Mouse (Mus musculus) ovary, postnatal 10 days (tissue): ENCODE measurements around the gene Slc38a2.

ENCODE experiments used
- DNase-seq: peaks from one replicate; pipeline ENCODE4 v3.0.0; 2022; ENCODE audit warnings: low spot score

The Slc38a2 gene

DNA sequence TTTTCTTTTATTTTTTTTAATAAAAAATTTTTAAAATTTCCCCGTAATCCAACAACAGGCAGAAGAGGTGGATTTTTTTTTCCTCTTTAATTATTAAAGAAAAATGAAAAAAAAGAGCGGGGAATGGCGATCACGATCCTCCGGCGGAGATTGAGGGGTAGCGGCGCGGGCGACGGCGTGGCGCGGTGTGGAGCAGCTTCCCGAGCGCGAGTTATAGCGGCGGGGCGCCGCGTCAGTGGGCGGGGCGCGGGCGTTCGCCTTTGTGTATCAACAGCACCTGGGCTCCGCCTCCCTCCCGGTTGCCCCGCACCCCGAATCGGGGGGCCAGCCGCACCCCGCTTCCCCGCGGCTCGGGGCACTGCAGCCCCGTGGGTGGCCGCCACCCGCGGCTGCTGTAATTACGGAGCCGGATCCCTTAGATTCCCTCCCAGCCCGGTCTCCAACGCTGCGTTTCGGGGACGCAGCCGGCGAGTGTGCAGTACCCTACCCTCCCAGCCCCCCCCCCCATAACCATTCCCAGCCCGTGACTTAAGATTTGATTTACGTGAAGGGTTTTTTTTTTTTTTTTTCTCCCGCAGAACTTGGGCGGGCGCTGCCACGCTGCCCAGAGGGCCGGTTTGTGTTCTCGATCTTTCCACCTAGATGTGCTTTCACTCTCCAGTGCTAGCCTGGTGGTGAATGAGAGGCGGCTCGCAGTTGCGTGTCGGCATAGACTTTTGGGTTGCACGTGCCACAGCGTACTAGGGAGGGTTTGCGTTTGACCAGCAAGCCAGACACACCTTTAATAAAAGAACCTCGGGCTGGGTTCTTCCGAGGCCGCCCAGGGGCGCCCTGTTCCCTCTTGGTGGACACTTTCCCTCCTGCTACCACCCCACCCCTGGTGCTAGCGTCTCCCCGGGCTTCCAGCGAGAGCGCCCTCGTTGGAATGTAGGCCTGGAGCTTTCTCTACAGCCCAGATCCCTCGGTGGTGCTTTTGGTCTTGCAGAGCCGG, at the start of gene Slc38a2:
Gene Slc38a2, minus strand, starts transcription at position 210 of the 991 bp plus-strand sequence.
- peak; percentile 89 for DNase-seq

DNA sequence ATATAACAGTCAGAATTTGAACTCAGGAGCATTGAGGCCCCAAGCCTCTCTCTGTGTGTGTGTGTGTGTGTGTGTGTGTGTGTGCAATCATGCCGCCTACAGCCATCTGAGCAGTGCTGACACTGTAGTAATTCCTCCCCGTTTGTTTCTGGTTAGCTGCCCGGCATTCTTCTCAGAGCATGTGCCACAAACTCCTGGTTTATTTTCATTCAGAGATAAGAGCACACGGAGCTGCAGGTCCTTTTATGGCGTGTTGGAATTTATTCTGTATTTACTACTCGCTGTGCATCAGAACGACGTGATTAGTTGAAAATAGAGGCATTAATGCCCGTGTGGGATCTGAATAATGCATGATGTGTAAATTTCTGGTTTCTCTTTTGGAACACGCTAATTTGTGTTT, 49.6 kb upstream of the Slc38a2 start:
- DNase-seq, result no peak

DNA sequence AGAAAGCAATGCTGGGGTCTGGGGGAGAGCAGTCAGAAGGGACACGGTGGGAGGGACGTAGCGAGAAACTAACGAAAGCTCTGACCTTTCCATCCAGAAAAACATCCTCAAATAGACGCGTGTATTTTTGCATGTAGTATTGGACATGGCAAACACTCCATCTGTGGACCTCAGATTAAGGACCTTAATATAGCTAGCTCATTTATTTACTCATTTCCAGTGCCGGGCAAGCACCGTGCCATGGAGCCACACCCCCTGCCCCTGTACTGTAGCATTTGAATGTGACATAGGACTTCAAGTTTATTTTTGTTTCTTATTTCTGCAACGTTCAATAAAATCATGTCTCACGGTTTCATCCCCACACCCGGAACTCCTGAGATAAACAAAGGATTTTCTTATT, 48.0 kb upstream of the Slc38a2 start:
- DNase-seq, result no peak

DNA sequence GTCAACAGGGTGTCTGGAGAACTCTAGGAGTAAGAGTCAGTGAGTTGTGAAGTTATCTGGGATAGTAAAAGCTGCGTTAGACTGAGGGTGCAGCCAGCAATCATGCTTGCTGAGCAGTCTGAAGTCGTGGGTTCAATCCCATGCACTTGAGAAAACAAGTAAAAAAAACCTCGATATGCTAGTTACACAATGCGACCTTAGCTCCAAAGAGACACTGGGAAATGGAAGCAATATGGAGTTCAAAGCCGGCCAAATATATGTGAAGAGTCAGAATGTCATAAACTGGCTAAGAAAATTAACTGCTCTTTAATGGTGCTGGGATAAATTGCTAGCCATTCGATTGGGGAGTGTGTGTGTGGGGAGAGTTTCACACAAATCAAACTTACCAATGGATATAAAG, 47.5 kb upstream of the Slc38a2 start:
- no peak for DNase-seq

DNA sequence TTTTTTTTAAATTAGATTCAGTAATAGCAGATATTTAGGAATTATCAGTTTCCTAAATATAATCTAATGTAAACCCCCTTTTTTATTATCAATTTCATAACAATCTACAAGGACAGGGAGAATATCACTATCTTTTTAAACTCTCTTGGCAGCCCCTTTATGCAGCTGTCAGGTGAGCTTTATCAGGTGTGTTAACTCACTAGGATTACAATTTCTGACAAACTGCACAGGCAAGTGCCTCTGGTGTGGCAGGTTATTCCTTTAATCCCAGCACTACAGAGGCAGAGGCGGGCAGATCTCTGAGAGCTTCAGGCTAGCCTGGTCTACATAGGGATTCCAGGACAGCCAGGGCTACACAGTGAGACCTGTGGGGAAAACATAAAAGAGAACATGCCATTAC, 45.8 kb upstream of the Slc38a2 start:
- DNase-seq, result no peak

DNA sequence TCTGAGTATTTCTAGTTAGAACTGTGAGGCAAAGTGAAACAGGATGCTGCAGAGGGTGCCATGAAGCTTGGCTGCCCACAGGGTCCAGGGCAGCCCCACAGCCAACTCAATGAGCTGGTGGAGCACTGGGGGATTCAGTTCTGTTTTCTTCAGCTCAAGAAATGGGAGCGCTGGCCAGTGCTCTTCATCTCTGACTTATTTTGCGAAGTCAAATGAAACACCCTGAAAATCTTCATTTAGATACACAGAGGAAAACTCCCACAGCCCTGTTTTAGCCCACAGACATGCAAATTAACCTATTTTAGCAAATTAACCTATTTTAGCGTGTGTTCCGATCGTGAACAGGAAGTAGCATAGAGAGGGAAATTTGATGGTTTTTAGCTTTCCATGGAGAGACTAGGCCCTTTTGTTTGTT, 45.4 kb upstream of the Slc38a2 start:
- DNase-seq, result no peak

DNA sequence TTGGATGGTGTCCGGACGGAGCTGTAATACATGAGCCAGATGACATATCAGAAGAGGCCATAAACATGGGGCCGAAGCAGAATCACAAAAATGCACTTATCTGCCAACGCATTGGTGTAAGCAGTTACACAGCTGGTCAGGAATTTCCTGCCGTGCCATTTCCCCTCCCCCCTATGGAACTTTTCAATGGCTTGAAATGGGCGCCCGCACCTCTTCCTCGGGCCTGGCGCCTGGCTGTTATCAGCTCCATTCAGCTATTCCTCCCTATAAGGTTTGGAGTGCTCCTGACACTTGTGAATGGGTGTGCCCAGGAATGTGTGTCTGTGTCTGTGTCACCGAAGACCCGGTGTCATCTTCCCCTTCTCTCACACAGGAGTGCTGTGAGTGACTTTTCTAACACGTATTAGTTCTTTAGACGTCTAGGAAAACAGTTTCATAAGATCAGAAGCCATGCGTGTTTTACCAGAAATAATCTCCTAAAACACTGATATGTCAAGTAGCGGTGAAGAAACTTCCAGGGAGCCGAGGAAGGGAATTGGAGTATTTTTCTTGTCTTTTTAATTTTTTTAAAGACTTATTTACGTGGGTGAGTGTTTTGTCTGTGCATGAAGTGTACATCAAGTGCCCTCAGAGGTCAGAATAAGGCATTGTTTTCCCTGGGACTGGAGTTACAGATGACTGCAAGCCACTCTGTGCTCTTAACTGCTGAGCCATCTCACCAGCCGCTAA, 44.8 kb upstream of the Slc38a2 start:
- no peak for DNase-seq

DNA sequence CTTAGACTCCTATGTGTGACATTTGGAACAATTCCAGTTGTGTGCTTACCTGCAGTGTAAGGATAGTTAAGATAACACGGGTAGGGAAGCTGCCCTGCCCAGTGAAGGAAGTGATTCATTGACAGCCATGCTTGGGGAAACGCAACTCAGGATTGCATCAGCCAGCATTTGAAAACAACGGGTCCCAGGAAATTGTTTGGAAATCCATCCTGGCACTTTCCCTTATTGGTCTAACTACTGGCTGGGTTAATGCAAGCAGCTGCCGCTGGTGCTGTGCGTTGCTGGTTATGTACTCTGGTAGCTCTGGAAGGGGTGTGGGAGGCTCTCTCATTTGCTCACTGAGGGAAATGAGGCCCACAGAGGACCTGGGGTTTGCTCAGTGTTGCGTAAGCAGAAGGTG, 43.7 kb upstream of the Slc38a2 start:
- no peak for DNase-seq

DNA sequence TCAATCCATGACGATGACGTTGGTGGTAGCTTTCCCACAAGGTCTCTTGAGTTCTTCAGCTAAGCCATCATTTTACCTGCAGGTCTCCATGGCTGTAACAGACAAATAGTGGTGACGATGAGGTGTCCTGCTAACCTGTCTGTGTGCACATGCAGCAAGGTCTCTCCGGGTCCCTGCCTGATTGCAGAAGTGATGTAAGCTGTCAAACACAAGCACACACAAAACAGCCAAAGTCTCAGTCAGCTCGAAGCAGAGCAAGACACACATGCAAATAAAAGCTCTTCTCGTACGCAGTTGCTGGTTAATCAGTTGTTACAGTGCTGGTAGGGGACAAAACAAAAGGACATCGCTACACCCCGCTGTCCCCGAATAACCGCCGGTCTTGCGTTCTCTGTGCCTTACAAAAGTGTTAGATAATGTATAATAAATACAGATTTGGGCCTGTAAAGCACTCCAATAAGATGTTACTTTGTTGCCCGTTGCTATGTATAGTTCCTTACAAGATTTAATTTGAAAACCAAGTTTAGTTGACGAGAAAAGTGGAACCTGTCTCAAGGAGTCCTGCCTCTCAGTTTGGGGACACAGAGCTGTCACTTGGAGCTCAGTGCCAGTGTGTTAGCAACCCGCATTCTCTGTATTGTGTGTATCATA, 43.2 kb upstream of the Slc38a2 start:
- DNase-seq, result no peak

DNA sequence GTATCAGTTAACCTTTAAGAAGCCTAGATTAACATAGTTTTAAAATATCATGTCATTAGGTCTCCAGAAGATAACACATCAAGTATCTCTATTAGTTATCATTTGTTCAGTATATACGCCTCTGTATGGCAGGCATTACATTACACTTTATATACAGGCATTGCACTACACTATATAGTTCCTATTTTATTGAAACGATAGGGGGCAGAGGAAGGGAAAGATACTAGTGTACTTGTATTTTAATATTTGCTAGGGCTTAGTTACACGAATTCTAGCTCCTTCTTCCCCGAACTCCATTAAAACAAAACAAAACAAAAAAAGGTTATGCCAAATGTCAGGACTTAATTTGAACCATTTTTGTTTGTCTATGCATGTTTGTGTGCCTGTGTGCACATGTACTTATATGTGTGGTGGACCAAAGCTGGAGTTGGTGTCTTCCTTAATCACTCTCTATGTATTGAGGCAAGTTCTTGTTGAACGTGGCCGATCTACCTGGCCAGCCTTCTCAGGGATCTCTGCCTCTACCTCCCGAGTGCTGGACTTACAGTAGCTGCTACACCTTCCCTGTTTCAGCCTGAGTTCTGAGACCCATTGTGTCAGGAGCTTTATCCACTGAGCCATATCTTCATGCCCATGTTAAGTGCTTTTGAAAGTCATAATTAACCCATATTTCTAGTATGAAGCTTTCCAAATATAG, 41.5 kb upstream of the Slc38a2 start:
- DNase-seq, result no peak

DNA sequence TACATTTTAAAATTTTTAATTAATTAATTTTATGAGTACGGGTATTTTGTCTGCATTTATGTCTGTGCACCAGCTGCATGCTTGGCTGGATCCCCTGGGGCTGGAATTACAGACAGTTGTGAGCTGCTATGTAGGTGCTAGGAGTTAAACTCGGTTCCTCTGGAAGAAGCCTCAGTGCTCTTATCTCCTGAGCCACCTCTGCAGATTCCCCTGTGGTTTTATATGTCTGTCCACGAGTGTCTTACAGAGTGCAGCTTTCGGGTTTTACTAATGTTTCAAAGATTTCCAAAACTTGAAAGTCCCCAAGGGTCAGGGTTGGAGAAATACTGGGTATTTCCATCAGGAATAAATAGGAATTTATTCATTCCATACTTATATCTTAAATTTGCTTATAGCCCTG, 40.6 kb upstream of the Slc38a2 start:
- DNase-seq, result no peak

DNA sequence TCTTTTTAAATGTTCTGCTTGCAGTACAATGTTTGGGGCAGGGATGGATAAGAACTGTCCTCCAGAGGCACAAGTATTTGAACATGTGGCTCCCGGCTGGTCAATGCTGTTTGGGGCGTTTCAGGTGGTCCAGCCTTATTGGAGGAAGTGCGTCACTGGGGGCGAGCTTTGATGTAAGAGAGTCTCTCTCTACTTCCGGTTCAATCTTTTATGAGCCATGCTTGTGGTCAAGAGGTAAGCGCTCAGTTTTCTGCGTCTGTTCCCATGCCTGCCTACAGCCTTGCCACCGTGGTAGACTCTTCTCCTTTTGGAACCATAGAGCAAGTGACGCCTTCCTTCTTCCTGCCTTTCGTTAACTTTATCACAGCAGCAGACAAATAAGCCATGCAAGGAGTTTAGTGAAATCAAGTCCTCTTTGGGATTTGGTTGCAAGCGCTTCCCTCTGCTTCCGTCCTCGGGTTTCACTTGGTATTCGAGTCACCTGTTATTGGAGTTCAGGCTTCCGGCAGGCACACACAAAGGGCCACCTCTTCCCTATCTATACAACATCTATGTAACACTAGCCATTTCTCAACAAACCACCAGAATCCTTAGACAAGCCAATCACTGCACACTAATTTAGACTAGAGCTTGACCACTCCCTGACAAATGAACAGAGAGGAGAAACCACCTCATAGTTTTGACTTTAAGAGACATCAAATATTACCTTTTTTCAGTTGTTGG, 37.3 kb upstream of the Slc38a2 start:
- DNase-seq, result no peak

DNA sequence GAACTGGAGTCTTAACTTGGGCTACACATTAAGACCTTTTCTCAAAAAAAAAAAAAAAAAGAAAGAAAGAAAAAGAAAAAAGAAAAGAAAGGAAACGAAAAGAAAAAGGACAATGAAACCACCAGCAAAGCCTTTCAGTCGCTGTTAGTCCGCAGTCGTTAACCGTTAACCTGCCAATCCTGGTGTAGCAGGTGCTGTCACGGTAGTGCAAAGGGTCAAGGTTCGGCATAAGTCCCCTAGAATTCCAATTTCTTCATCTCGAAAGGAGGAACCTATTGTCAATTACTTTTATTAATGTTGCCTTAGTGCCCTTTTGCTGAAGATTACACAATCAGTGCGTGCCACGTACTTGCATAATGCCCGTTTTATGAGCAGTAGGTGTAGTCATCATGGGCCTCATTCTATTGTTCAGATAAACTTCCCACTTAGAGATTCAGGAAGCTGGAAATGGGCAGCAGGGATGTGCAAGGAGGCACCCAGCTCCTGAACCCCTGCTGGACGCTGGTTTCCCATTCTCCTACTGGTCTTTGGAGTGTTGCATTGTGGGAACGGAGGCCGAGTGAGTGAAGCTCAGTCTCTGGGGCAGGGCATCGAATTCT, 36.1 kb upstream of the Slc38a2 start:
- DNase-seq, result no peak

DNA sequence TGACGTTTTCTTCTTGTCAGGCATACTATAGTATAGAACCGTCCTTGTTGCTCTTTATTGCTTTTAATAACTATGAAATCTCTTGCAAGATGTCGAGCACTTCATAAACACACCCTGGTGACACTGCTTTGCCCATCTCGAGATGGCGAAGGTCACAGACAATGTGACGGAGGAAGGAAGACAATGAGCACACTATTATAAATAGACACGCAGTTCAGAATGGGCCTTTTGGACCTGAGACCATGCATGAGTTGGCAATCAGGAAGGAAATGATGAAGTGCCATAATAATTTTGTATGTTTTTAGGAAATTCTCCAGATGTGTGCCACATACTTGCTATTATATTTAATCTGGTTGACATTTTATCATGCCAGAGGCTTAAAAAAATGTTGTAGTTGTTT, 34.9 kb upstream of the Slc38a2 start:
- DNase-seq, result no peak

DNA sequence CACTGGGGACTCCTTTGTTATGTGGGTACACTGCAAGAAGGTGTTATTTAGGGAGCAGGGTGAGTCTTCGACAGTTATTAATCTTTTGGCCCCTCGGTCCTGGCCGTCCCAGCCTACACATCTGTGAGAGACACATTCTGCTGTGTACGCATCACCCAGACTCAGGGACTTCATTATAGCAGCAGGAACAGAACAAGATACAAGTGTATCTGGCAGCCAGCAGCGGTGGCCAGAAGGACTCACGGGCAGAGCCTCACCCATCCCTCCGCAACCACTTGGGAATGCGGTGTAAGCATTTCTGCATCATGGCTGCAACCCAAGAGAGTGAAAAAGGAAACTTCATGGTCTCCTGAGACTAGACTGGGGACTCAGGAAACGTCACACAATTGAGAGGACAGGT, 30.9 kb upstream of the Slc38a2 start:
- DNase-seq, result no peak

DNA sequence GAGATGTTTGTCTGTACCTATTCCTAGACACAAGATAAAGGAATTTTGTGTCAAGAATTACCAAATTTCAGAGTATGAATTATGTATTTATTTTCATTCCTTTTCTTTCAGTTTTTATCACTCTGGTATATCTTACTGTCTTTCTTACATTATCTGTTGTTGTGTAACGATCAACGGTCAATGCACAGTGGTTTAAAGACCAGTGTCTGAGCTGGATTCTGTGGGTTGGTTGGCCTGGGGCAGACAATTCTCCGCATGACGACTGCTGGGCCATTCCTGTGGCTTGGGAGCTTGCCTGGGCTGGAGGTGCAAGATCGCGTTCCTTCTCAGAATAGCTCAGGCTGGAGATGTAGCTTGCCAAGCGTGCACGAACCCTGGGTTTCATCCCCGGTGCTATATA, 30.3 kb upstream of the Slc38a2 start:
- DNase-seq, result no peak

DNA sequence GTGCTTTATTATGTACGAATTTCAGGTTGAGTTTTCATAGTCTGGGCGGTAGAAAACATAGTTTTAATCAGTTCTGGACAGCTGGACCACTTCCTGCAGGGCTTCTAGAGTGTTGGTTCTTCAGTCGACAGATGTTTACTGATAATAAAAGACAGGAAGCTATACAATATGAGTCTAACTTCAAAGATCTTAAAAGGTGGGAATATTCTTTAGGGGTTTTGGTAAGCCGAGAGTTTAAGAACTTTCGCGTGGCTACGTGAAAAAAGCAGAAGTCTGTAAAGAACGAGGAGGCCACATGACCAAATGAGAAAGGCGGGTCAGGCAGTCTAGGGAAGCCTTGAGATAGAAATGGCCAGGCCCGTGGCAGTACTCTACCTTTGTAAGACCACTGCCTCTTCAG, 29.5 kb upstream of the Slc38a2 start:
- DNase-seq, result no peak

DNA sequence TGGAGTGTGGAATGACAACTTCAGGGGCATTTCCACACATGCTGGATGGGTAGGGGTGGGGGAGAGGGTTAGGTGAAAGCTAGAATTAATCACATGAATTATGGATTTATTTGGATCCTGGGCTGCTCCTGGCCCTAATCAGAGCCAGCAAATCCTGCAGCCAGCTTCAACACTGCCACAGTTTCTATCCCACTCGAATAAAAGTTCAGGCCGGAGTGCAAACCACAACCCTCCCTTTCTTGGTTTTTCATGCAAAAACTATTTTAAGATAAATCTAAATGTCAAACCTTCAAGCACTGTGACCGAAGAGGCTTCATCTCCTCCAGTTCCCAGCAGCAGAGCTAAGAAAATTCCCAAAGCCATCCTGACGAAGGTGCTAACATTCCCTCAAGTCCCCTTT, 28.8 kb upstream of the Slc38a2 start:
- no peak for DNase-seq

DNA sequence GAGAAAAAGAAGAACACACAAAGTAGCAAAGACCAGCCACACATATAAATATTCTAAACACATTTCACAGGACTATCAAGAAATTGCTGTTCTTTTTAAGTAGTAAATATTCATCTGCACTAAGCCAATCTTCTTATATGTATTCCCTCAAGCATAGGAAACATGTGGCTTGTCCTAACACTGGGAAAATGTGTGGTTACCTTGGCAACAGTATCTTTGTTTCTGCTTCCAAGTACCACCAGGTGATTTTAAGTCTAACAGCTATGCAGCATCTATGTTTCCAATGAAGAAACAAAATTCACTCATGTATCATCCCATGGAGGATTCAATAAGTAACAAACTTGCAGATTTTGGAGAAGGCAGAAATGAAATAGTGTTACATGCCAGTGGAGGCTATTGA, 25.0 kb upstream of the Slc38a2 start:
- no peak for DNase-seq

DNA sequence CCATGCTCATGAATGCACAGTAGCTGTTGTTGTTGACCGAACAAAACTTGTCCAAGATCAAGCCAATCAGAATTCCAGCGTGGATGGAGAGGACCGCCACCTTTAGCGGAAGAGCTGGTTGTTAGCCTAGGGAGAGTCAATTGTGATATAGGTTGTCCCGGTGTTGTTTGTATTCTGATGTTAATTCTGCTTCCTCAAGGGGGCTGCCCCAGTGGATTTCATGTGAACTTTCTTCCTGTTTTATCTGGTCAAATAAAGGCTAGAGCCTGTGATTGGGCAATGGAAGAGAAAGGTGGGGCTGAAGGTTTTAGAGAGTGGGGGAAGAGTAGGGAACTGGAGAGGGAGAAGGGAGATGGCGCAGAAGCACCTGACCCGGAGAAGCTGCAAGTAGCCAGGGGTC, 22.7 kb upstream of the Slc38a2 start:
- DNase-seq, result no peak

DNA sequence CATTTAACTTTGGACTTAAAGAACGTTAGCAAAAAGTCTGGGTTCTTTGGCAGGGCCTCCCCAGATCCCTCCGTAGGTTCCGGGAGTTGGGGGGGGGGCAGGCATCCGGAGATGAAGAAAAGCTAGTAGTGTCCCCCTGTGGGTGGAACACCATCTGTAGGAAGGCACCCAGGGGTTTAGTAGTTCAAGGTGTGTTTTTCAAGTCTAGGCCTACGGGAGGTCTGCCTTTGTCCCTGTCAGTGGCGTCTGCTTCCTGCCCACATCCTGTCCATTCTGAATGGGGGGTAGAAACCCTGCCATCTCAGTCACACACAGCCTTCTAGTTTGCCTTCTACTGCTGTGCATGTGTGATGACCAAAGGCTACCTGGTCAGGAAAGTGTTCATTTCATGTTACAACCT, 20.6 kb upstream of the Slc38a2 start:
- no peak for DNase-seq
